Mouse (Mus musculus): ENCODE data around the gene Elp4.

GRCm38 (mm10) chr2:105691296-105691695 is 213.1 kb downstream of the Elp4 start:
- no peak for TF ChIP-seq CTCF (conservative IDR thresholded peaks at IDR 0.05; ENCODE audit: low read length)
- TF ChIP-seq NANOG (IDR thresholded peaks at IDR 0.05; ENCODE audit: borderline replicate concordance, low read length), result peak; percentile 63

Data from E14TG2a.4 (cell line).